Mouse (Mus musculus): ENCODE results near the gene Vps41. TPM values are rescaled to one million over a fixed set of nuclear protein-coding genes. Genes with fewer than 3 reads are reported as not detected.

The Vps41 gene
- total and polyA plus RNA-seq, 3 experiments, result 2.4 to 106 (median 93.7) TPM

DNA sequence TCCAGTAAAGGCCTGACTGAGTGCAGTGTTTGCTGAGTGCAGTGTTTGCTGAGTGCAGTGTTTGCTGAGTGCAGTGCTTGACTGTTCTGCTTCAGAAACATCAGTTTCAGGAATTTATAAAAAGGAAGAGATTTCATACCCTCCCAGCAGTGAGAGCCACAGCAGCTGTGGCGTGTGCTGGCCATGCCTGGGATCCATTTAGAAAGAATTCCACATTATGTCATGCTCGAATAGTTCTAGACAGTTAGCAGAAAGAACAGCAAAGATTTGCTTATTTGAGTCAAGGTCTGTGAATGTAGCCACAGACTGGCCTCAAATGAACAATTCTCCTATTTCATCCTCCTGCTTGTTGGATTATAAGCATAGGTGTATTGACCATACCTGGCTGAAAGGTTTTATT is 71.6 kb downstream of the Vps41 start:
- DNase-seq (ENCODE audit: low spot score), result no peak
- ATAC-seq (ENCODE audit: extremely low read depth, insufficient number of reproducible peaks, low FRiP score, poor library complexity, severe bottlenecking), result no peak
- Histone ChIP-seq H3K36me3 (replicated peaks) (peaks cover 38% of the 10 kb centered on the region), H3K27me3 (ENCODE audit: insufficient read depth, low read length) (no peaks in the 10 kb centered on the region), H3K4me3 (ENCODE audit: low read depth, low read length) (no peak overlapping the region), H3K9me3 (replicated peaks) (no peaks in the 10 kb centered on the region), H3K4me1 (ENCODE audit: insufficient read depth, low read depth, low read length) (peaks cover 10% of the 10 kb centered on the region)
- no peak for TF ChIP-seq CTCF (IDR thresholded peaks at IDR 0.05; ENCODE audit: low read depth, low read length)
- TF ChIP-seq POLR2AphosphoS5 (IDR thresholded peaks at IDR 0.05; ENCODE audit: insufficient replicate concordance, low read depth, low read length), result no peak
- no peak for TF ChIP-seq TAL1 (conservative IDR thresholded peaks at IDR 0.05; ENCODE audit: low read depth, low read length)
- TF ChIP-seq GATA2 (IDR thresholded peaks at IDR 0.05; ENCODE audit: borderline replicate concordance, low read depth, low read length), result no peak
- TF ChIP-seq GATA1 (IDR thresholded peaks at IDR 0.05; ENCODE audit: borderline replicate concordance, low read length), result no peak

DNA sequence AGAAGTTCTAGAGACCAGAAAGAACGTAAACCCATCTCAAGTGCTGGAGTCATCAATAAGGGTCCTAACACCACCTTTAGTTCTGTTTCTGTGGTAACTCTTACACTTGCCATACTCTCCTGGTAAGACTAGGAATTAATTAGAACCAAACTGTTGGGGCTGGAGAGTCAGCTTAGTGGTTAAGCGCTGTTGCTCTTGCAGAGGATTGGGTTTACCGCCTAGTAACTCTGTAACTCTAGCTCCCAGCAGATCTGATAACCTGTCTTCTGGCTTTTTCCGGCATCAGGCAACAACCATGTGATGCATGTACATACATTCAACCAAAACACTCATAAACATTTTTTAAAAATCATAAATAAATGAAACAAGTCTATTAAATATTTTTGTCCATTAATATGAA is 72.6 kb downstream of the Vps41 start:
- no peak for TF ChIP-seq POLR2AphosphoS5 (IDR thresholded peaks at IDR 0.05; ENCODE audit: insufficient replicate concordance, low read depth, low read length)
- TF ChIP-seq GATA1 (IDR thresholded peaks at IDR 0.05; ENCODE audit: borderline replicate concordance, low read length), result no peak
- TF ChIP-seq CTCF (IDR thresholded peaks at IDR 0.05; ENCODE audit: low read depth, low read length), result no peak
- no peak for TF ChIP-seq TAL1 (conservative IDR thresholded peaks at IDR 0.05; ENCODE audit: low read depth, low read length)
- TF ChIP-seq GATA2 (IDR thresholded peaks at IDR 0.05; ENCODE audit: borderline replicate concordance, low read depth, low read length), result no peak
- Histone ChIP-seq H3K4me1 (ENCODE audit: insufficient read depth, low read depth, low read length) (peaks cover 10% of the 10 kb centered on the region), H3K36me3 (replicated peaks) (peaks cover 47% of the 10 kb centered on the region), H3K27me3 (ENCODE audit: insufficient read depth, low read length) (no peaks in the 10 kb centered on the region), H3K9me3 (replicated peaks) (no peaks in the 10 kb centered on the region), H3K4me3 (ENCODE audit: low read depth, low read length) (no peak overlapping the region)
- no peak for DNase-seq (ENCODE audit: low spot score)
- ATAC-seq (ENCODE audit: extremely low read depth, insufficient number of reproducible peaks, low FRiP score, poor library complexity, severe bottlenecking), result no peak

DNA sequence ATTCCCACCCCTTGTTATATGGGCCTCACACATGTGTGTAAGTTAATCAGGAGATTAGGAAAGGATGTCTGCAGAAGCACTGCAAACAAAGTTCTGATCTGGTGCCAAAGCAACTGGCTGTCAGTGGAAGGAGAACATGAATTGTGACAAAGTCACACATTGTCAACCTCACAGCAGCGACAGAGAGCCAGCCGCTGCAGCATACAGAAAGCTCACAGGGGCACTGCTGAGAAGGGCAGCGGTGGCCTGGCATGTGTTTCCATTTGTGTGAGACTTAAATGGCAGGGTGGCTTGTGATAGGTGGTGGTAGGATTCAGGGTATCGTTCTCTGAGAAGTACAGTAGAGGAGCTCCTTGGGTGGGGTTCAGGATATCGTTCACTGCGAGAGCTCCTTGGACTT is 73.0 kb downstream of the Vps41 start:
- no peaks in the 10 kb centered on the region for H3K27me3 ChIP-seq (ENCODE audit: insufficient read depth, low read length)
- TF ChIP-seq CTCF (IDR thresholded peaks at IDR 0.05; ENCODE audit: low read depth, low read length) (no peak), GATA2 (IDR thresholded peaks at IDR 0.05; ENCODE audit: borderline replicate concordance, low read depth, low read length) (no peak), POLR2AphosphoS5 (IDR thresholded peaks at IDR 0.05; ENCODE audit: insufficient replicate concordance, low read depth, low read length) (no peak), TAL1 (conservative IDR thresholded peaks at IDR 0.05; ENCODE audit: low read depth, low read length) (no peak), GATA1 (IDR thresholded peaks at IDR 0.05; ENCODE audit: borderline replicate concordance, low read length) (no peak)
- peaks cover 50% of the 10 kb centered on the region for H3K36me3 ChIP-seq (replicated peaks)
- DNase-seq (ENCODE audit: low spot score) (no peak), ATAC-seq (ENCODE audit: extremely low read depth, insufficient number of reproducible peaks, low FRiP score, poor library complexity, severe bottlenecking) (no peak)
- no peaks in the 10 kb centered on the region for H3K9me3 ChIP-seq (replicated peaks)
- H3K4me3 ChIP-seq (ENCODE audit: low read depth, low read length), result no peak overlapping the region
- H3K4me1 ChIP-seq (ENCODE audit: insufficient read depth, low read depth, low read length), result peaks cover 10% of the 10 kb centered on the region

DNA sequence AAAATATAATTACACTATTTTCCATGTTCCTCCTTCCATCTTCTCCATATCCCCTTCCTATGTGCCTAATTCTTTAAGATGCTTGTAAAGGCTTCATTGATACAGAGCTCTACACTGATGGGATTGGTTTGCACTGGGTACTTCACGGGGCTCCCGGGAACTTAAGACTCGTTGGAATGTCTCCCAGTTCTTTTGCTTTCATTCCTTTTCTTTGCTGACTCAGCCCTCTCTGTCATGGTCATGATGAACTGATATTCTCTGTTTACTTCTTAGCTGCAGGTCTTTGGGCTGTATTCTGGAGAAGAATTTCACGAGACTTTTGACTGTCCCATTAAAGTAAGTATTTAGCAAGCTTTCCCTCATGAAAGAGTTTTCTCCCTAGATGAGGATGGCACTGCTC is 74.2 kb downstream of the Vps41 start:
- no peak for TF ChIP-seq TAL1 (conservative IDR thresholded peaks at IDR 0.05; ENCODE audit: low read depth, low read length)
- no peak for TF ChIP-seq GATA2 (IDR thresholded peaks at IDR 0.05; ENCODE audit: borderline replicate concordance, low read depth, low read length)
- TF ChIP-seq GATA1 (IDR thresholded peaks at IDR 0.05; ENCODE audit: borderline replicate concordance, low read length), result no peak
- no peak for TF ChIP-seq CTCF (IDR thresholded peaks at IDR 0.05; ENCODE audit: low read depth, low read length)
- no peak for TF ChIP-seq POLR2AphosphoS5 (IDR thresholded peaks at IDR 0.05; ENCODE audit: insufficient replicate concordance, low read depth, low read length)
- Histone ChIP-seq H3K4me1 (ENCODE audit: insufficient read depth, low read depth, low read length) (peaks cover 10% of the 10 kb centered on the region), H3K9me3 (replicated peaks) (no peaks in the 10 kb centered on the region), H3K4me3 (ENCODE audit: low read depth, low read length) (no peak overlapping the region), H3K36me3 (replicated peaks) (peaks cover 49% of the 10 kb centered on the region), H3K27me3 (ENCODE audit: insufficient read depth, low read length) (no peaks in the 10 kb centered on the region)
- DNase-seq (ENCODE audit: low spot score), result no peak
- ATAC-seq (ENCODE audit: extremely low read depth, insufficient number of reproducible peaks, low FRiP score, poor library complexity, severe bottlenecking), result no peak

DNA sequence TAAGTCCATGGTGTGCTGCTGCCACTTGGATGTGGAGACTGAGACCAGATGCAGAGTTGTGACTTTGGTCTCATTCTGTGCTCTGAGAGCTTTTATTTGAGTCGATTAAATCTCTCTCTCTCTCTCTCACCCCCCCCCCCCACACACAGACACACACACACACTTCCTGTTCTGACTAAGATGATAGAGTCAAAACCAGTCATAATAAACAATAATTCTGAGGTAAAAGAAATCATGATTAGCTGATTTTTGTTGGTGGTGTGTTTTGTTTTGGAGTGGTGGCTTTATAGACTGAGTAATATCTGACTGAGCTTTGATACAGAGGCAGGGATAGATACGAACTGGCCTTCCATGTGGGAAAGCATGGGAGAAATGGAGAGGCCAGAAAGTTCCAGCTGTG is 74.6 kb downstream of the Vps41 start:
- TF ChIP-seq CTCF (IDR thresholded peaks at IDR 0.05; ENCODE audit: low read depth, low read length), result no peak
- H3K9me3 ChIP-seq (replicated peaks), result no peaks in the 10 kb centered on the region
- peaks cover 7% of the 10 kb centered on the region for H3K4me1 ChIP-seq (ENCODE audit: insufficient read depth, low read depth, low read length)
- H3K27me3 ChIP-seq (ENCODE audit: insufficient read depth, low read length), result no peaks in the 10 kb centered on the region
- no peak for DNase-seq (ENCODE audit: low spot score)
- peaks cover 48% of the 10 kb centered on the region for H3K36me3 ChIP-seq (replicated peaks)
- no peak overlapping the region for H3K4me3 ChIP-seq (ENCODE audit: low read depth, low read length)
- ATAC-seq (ENCODE audit: extremely low read depth, insufficient number of reproducible peaks, low FRiP score, poor library complexity, severe bottlenecking), result no peak

DNA sequence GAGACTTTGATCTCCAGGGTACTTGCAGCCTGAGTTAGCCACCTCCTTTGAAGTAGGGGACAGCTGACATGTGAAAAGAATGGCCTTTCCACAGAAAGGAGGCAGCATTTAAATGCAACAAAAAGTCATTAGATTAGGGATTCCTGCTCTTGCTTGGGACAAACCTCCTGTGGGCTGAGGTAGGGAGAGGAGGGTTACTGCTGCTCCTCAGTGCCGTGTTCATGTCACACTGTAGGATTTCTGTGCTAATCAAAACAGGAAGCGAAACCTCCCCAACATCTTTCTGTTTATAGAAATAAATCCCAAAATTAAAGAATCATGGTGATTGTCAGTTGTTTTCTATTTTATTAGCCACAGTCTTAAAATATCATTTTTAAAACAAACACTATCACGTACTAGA is 77.4 kb downstream of the Vps41 start:
- Histone ChIP-seq H3K4me3 (ENCODE audit: low read depth, low read length) (no peak overlapping the region), H3K4me1 (ENCODE audit: insufficient read depth, low read depth, low read length) (no peaks in the 10 kb centered on the region), H3K9me3 (replicated peaks) (no peaks in the 10 kb centered on the region), H3K27me3 (ENCODE audit: insufficient read depth, low read length) (no peaks in the 10 kb centered on the region), H3K36me3 (replicated peaks) (peaks cover 50% of the 10 kb centered on the region)
- DNase-seq (ENCODE audit: low spot score) (no peak), ATAC-seq (ENCODE audit: extremely low read depth, insufficient number of reproducible peaks, low FRiP score, poor library complexity, severe bottlenecking) (no peak)
- TF ChIP-seq POLR2AphosphoS5 (IDR thresholded peaks at IDR 0.05; ENCODE audit: insufficient replicate concordance, low read depth, low read length), result no peak
- no peak for TF ChIP-seq GATA2 (IDR thresholded peaks at IDR 0.05; ENCODE audit: borderline replicate concordance, low read depth, low read length)
- no peak for TF ChIP-seq CTCF (IDR thresholded peaks at IDR 0.05; ENCODE audit: low read depth, low read length)
- no peak for TF ChIP-seq GATA1 (IDR thresholded peaks at IDR 0.05; ENCODE audit: borderline replicate concordance, low read length)
- TF ChIP-seq TAL1 (conservative IDR thresholded peaks at IDR 0.05; ENCODE audit: low read depth, low read length), result no peak

DNA sequence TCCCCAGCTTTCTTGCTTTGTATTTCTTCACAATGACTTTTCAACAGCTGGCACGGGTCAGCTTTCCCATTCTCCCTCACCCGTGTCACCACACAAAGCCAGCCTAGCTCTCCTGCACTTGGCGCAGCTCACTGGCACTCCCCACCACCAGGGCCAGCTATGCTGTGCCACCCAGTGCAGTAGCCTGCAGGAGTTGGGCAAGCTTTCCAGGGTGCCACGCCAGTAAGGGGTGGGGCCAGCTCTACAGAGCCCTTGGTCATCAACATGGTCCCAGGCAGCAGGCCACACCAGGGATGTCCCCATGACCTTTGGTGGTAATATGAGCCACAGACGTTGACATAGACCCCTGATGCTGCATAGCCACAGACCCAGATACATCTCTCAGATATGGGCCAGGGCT is 80.5 kb downstream of the Vps41 start:
- DNase-seq (ENCODE audit: low spot score), result no peak
- Histone ChIP-seq H3K36me3 (replicated peaks) (peaks cover 45% of the 10 kb centered on the region), H3K4me1 (ENCODE audit: insufficient read depth, low read depth, low read length) (no peaks in the 10 kb centered on the region), H3K27me3 (ENCODE audit: insufficient read depth, low read length) (no peaks in the 10 kb centered on the region), H3K4me3 (ENCODE audit: low read depth, low read length) (no peak overlapping the region), H3K9me3 (replicated peaks) (no peaks in the 10 kb centered on the region)
- no peak for ATAC-seq (ENCODE audit: extremely low read depth, insufficient number of reproducible peaks, low FRiP score, poor library complexity, severe bottlenecking)
- no peak for TF ChIP-seq POLR2AphosphoS5 (IDR thresholded peaks at IDR 0.05; ENCODE audit: insufficient replicate concordance, low read depth, low read length)
- no peak for TF ChIP-seq GATA1 (IDR thresholded peaks at IDR 0.05; ENCODE audit: borderline replicate concordance, low read length)
- no peak for TF ChIP-seq TAL1 (conservative IDR thresholded peaks at IDR 0.05; ENCODE audit: low read depth, low read length)
- TF ChIP-seq CTCF (IDR thresholded peaks at IDR 0.05; ENCODE audit: low read depth, low read length), result no peak
- no peak for TF ChIP-seq GATA2 (IDR thresholded peaks at IDR 0.05; ENCODE audit: borderline replicate concordance, low read depth, low read length)
